Mouse (Mus musculus) frontal cortex, postnatal 14 days (tissue): ENCODE measurements around the gene Tcf12.

Experiments used
- DNase-seq, 2 experiments: peaks; one replicate each; pipeline ENCODE4 v3.0.0; 2022; ENCODE audit warnings: low spot score in 2 of 2

The Tcf12 gene

DNA sequence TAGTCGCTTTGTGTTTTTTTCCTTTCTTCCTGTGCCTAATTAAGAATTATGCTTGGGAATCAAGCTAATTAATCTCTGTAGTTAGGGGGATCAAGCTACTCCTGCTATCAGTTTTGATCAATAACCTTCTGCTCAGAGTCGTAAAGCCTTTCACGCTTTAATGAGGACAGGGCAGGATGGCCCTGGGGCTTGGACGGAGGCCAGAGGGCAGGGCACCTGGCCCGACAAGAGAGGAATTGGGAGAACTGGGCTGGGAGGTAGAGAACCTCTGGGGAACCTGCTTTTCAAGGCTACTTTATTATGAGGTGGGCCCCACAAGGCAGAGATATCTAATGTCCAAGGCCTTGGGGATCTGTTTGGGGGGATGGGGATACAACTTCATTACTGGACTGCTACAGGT, 274.3 kb downstream of the Tcf12 start:
- DNase-seq, result no peak

DNA sequence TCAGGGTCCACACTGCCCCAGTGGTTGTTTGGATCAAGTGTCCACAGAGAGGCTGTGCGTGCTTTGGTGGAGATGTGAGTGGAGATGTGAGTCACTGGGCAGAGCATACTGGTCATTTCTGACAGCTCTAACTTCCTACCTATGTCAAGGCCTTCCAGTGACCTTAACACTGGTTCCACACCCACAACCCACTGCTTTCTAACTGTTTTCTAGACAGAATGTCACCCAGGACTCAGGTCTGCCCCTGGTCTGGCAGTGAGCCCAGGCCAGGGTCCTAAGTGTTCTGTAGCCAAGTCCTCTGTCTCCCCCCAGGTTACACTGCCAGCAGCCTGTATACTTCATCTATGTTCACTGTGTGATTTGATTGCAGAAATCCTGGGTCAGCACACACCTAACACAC, 275.3 kb downstream of the Tcf12 start:
- no peak for DNase-seq

DNA sequence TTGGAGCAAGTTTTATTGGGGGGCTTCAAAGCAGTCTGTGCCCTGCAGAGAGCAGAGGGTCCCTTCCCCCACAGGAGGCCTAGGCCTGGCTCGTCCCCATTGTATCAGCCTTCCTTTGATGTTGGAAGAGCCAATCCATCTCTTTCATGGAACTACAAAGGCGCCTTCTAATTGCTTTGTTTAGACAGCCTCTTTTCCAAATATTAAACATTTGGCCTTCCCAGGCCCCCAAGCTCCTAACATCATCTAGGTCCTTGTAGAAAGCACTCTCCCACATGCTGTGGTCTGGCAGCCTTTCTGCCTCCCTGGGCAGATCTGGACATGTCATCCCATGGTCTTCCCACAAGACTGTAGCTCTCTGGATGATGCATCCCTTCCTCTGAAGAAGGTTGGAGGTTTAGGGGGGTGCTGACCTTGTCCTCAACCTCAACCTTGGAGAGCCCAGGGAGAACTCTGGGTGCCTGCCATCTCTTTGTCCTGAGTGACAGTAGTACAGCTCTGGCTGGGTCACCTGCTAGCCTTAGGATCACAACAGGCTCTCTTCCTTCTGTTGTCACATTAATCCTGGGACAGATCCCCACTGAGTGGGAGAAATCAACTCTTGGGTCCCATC, 276.4 kb downstream of the Tcf12 start:
- DNase-seq, result no peak

DNA sequence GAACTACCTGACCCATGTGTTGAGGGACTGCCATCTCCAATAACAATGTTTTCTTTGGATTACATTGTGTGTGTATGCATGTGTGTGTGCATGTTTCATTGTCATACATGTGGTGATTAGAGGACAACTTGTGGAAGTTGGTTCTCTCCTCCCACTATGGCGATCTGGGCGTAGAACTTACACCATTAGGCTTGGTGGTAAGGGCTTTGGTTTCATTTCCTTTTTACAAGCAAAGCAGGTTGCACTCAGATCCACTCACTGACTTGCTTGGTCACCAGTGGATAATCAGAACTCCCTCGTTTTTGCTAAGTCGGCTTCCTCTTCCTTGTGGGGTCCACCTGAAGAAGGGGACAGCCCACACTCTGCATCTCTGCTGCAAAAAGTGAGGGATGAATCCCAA, 277.0 kb downstream of the Tcf12 start:
- DNase-seq, result no peak

DNA sequence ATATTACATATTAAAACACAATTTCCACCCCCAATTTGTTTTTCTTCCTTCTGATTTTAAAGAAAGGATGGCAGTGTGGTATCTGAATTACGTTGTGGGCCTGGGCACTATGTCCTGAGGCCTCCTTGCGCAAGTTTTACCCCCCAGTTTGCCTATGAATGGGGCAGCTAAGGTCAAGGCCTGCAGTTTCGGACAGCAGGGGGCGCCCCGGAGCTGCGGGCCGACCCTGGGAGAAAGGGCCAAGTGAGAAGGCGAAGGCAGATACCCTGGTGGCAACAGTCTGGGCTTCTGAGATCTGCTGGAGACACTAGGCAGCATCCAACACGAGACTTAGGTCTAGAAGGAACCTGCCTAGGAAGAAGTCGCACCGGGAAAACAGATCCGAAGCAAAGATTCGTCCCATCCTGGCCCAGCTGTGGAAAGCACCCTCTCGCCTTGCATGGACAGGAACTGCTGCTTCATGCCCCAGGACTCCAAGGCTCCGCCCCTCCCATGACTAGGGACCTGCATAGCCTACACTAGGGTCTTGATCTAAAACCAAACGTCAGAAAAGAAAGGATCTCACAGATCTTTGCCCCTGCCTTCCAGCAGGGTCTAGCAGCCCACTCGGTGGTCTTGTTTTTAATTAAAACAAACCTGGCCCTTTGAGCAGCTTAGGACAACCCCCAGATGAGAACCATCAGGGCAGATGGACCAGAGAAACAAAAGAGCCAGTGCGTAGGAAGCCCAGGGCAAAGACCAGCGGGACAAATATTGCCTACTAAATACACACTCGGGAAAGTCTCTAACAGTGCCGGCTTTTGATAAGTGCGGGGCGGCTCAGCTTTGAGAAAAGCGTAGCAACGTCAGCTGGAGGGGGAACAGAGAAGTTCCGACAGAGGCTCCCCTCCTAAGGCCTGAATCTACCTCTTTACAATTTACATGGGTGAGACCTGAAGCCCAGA, 279.6 kb downstream of the Tcf12 start:
- peak in 1 of 2 experiments; percentile 34 for DNase-seq

DNA sequence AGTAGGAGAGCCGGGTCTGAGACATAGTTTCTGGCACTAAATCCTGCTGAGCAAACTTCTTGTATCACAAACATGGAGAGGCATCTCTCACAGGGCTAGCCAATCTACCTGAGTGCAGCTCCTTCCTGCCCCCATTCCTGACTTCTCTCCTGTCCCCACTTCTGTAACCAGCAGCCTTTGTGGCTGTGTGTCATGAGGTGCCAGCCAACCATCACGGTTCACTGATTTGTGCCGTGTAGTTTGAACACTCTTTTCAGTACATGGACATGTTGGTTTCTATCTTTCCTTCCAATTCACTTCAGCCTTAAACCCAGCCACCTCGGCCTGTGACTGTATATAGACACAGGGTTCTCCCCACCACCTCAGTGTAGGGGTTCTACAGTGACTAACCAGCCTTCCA, 280.7 kb downstream of the Tcf12 start:
- DNase-seq, result no peak

DNA sequence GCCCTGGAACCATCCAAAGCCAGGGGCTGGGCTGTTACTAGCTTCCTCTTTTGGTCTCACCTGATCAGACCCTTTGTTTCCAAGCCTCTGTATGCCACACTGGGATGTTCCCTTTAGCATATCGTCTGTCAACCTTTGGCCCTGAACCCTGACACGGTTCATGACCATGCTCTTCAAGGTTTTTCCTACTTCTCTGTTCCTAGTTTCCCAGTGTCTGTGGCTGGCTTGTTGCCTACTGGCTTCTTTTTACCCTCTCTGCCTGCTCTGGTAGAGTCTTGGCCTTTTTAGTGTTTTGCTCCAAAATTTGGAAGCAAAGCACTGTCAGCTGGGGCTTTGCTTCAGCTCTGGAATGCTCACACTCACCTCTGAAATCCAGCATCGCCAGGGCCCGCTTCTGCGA, 281.3 kb downstream of the Tcf12 start:
- no peak for DNase-seq

DNA sequence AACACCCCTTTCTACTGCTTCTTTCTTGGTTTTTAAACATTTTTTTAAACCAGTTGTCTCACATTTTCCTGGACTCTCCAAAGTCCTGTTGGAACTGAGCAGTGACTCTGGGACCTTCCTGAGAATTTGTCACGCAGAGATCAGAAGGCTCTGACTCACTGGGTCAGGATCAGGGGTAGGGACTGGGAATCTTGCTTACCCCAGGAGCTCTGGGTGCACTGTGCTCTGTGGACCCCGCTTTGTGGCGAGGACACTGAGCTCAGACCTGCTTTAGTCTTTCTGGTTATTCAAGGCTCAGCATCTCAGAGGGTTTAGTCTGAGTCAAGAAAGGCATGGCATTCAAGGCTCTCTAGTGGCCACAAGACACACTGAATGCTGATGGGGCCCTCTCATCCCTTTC, 281.9 kb downstream of the Tcf12 start:
- no peak for DNase-seq

DNA sequence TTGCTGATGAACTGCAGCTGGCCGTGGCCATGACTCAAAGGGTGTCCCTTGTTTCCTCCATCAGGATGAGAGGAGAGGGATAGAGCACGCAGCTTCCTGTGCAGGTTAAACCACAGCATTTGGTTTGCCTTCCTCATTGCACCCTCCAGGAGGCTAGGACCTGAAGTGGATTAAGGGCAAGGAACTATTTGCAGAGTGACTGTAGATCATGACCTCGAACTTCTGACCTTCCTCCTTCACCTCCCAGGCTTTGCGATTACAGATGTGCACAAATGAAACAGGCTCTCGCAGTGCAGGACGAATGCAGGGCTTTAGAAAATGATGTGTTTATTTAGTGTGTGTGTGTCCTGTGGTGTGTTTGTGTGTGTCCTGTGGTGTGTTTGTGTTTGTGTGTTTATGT, 282.5 kb downstream of the Tcf12 start:
- DNase-seq, result no peak

DNA sequence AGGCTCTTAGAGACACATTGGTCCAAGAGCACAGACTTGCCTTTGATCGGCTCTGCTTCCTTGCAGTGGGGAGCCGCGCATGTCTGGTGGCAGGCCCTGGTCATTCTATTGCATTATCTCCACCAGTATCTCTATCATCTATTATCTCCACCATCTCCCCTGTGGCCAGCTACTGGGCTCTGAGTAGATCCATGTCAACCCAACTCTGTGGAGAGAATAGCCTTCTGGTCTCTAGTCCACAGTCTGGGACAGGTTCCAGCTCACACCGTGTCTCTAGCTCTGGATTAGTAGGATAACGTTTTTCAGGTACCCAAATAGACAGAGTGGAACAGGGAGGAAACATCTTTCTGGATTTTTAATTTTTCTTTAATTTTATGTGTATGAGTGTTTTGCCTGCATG, 284.3 kb downstream of the Tcf12 start:
- no peak for DNase-seq

DNA sequence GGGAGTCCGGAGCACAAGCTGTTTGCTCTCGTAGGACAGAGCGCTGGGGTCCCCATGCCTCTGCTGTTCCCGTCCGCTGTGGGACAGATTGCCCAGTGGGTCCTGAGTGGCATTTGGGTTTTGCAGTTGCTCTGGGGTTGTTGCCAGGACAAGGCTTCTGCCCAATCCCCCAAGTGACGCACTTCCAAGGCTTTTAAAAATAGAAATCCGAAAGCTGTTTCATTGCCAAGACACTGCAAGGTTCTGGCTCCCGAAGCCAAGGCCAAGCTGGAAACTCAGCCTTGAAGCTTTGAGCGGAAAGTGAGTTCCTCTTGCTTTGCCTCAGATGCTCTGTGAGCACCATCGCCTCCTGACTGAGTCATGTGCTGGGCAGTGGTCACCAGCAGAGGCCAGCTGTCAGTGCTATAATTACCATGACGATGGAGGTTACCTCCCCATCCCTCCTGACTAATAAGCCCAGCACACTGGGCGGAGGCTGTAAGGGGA, 285.6 kb downstream of the Tcf12 start:
- DNase-seq, result peak; percentile 20 to 51

DNA sequence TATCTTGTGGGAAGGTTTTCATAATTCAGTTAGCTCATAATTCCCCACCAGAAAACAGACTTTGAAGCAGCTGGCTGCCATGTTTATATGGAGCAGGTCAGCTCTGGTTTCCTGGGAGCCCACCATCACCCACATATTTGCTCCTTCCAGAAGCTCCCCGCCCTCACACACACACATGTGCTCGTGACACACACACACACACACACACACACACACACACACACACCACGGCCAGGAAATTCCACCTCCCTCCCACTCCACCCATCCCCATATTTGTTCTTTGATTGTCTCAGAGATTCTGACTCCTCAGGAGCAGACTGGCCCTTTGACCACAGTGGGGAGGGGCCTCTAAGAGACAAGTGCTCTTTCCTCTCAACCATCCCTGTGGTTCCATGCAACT, 289.7 kb downstream of the Tcf12 start:
- DNase-seq, result no peak

DNA sequence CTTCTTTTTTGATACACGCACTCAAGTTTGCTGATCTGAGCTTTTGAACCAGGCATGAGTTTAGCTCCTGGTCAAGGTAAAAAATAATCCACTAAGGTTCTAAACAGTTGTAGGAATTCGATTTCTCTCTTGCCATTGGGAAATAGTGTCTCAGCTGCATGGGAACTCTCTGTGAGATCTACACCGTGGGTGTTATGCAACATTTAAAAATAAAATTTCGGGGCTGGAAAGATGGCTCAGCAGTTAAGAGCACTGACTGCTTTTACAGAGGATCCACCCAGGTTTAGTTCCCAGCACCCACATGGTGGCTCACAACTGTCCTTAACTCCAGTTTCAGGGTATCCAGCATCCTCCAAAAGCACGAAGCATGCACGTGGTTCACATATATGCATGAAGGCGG, 293.2 kb downstream of the Tcf12 start:
- no peak for DNase-seq

DNA sequence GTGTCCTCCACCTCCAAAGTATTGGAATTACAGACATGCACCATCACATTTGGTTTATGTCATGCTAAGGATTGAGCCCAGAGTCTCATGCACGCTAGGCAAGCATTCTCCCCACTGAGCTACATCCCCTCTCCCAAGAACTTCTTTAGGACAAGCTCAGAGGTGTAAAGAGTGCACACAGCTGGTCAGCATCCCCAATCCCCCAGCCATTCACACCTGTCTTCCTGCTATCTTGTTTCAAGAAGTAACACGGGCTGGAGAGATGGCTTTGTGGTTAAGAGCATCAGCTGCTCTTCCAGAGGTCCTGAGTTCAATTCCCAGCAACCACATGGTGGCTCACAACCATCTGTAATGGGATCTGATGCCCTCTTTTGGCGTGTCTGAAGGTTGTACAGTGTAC, 295.6 kb downstream of the Tcf12 start:
- DNase-seq, result no peak

DNA sequence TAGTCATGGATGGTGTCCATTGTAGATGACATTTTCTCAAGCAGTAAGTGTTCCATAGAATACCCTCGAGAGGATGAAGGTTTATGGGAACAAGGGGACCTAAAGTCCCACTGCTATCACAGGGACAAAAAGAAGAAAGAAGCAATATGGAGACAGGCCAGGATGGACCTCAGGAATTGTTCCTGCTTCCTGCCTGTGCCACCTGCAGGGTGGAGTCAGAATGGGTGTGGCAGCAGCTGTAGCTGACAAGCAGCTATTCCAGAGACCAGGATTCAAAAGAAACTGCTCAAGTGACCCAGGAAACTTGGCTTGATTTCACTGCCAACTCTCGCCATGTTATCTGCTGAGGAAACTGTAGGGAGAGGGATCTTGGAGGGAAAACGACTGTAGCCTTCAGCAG, 298.1 kb downstream of the Tcf12 start:
- no peak for DNase-seq

DNA sequence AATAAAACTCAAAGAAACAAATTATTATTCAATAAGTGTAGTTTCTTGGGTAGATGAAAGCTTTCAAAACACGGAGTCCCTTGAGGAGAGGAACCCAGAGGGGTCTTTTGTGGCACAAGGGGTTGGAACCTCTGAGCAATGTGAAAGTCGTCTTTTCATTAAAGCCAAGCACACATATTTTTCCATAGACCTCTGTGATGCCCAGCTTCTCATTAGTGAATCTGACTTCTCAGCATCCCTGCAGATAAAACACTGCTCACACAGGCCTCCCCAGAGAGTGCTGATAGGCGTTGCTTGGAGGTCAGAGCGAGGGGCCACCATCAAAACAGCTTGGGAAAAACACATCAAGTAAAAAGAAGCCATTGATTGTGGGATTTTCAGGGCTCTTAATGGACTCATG, 298.8 kb downstream of the Tcf12 start:
- DNase-seq, result no peak

DNA sequence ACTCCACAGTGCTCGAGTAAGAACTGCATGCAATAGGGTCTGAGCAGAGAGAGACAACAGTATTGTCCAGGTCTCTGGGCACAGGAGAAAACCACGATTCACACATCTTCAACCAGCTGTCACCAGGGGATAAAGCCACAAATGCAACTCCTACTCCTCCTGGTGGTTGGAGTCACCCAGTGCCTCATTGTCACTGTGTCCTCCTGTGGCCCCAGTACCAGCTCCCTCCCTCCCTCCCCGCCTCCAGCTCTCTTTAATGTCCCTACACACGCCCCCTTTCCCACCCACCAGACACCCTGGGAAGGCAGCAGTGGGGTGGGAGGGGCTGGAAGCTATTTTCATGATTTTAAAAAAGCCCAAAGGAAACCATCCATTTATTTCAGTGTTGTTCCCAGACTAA, 299.3 kb downstream of the Tcf12 start:
- DNase-seq, result no peak

DNA sequence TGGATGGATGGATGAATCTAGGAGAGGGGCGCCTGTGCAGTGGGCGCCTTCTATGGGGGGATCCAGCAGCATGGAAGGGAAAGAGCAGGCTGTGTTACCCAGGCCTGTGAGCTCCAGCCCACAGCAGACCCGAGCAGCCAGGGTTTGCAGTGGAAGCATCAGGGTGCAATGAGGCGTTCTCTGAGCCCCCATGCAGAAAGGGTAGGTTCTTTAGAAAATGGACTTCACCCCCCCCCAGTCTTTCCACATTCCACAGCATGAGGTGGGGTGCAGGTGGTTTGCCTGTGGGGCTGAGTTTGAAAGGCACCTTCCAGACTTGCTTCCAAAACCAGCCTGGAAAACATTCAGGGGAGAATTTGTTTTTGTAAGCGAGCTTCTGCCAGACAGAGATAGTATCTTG, 300.3 kb downstream of the Tcf12 start:
- no peak for DNase-seq

DNA sequence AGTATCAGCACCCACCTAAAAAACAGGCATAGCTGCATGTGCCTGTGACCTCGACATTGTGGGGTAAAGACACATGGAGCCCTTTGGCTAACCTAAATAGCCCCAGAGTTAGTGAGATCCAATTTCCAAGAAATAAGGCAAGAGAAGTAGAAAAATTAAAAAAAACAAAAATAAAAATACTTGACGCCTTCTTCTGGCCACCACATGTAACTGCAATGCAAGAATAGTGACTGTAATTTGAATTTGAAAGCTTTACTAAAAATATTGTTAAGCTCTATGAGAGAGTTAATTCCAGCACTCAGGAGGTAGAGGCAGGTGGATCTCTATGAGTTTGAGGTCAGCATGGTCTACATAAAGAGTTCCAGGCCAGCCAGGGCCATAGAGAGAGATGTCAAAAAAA, 300.9 kb downstream of the Tcf12 start:
- DNase-seq, result no peak

DNA sequence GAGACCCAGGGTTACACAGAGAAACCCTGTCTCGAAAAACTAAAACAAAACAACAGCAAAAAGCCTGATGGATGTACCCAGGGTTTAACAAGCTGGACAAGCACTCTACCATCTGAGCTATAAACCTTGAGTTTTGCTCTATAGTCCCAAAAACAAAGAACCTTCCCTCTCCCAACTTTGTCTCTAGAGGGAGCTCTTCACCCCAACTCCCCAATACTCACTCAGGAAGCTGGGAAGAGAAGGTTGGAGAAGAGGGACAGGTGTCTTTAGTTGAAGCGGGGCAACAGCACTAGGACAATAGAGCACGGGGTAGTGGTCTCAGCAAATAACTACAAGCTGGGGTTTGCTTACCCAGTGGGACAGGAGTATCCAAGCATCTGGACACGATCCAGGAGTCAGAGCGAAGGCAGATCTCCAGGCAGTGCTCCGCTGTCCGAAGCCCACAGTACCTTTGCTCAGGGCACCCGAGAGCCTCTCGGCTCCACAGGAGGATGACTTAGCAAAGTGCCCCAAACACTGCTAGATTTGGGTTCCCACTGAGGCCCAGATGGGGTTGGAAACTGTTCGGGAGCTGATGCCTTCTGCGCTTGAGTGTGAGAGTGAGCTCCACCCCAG, 302.9 kb downstream of the Tcf12 start:
- no peak for DNase-seq

DNA sequence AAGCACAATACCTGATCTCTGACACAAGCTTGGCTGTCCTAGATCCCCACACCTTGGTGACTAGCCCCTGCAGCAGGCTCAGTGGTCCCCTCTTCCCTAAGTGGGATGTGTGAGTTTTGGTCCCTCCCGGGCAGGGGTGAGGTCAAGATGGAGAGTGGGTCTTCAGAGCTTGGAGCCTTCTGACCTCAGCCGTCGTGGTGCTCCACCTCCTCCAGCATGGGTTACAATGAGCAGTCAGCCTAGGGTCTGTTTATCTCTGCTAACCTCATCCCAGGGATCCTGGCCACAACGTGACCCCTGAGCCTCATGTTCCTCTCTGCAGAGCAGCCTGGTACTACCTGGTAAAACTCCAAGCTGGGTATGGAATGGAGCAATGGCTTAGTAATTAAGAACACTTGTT, 303.9 kb downstream of the Tcf12 start:
- no peak for DNase-seq

DNA sequence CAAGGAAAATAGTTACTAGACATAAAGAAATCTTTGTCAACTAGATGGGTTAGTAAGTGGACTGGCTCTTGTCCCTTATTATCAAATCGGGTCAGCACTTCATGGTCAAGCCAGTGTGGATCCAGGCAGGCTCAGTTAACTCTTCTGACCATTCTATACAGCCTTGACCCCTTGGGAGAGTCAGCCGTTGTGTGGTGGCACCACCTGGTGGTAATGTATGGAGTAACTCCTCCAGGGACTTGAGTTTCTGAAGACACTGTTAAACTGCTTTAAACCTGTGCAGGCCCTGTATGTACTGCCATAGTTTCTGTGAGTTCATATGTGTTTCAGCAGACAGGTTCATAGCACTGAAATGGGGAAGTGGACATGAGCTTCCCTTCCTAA, 305.3 kb downstream of the Tcf12 start:
- peak; percentile 34 to 80 for DNase-seq
